Comparison of ENCODE assay signal across 20 mouse cellular contexts in genomic region chr19:29656620-29657019, GRCm38 (mm10). TPM values are rescaled to one million over a fixed set of nuclear protein-coding genes. Genes with fewer than 3 reads are reported as not detected.
DNase-seq lines count a peak whose midpoint lies in the region; TF ChIP-seq lines count a peak whose summit lies in the region.
"Had no signal": no experiment of that assay in that cellular context is flagged by ENCODE, and none has a peak within 500 bp of the region (broad histone marks: within the 10 kb centered on the region; RNA-seq: fewer than 3 reads in every experiment).

No protein-coding gene starts in this region.

- H3K4me3 ChIP-seq in ES-E14 (ENCODE audit: insufficient read depth in 1 of 2, low read depth in 1 of 2, low read length in 2 of 2, poor library complexity in 1 of 2, severe bottlenecking in 1 of 2) = peak overlapping the region in 1 of 2 experiments; percentile 0; a peak in 1 of 4 replicates
- H3K4me3 ChIP-seq: heart, adult 2 months; heart, embryonic 15.5 days; hindbrain, embryonic 10.5 days; intestine, embryonic 15.5 days had no signal

- H3K9me3 ChIP-seq in ES-E14 (ENCODE audit: control insufficient read depth, insufficient read depth, low read depth, low read length) = no peaks in the 10 kb centered on the region
- H3K9me3 ChIP-seq: heart, embryonic 15.5 days; hindbrain, embryonic 10.5 days; intestine, embryonic 15.5 days had no signal

- DNase-seq in 3134 (ENCODE audit: extremely low read depth, insufficient read length, low spot score) (peak; percentile 28), 3T3-L1 (ENCODE audit: low read depth, low spot score) (peak; percentile 69), ES-E14 (ENCODE audit: low read depth, low spot score) (no peak), R1 (ENCODE audit: low read depth, low spot score) (peak; percentile 69)
- DNase-seq in frontal cortex, postnatal 10 days (ENCODE audit: low spot score in 2 of 2) = no peak
- no peak for DNase-seq in adrenal gland, adult 8-10 months
- no peak for DNase-seq in testis, postnatal 14 days (ENCODE audit: low spot score)
- no peak for DNase-seq in right cerebral cortex, postnatal 4 days
- DNase-seq: adrenal gland, postnatal 14 days; cerebellum, adult 11-12 months; cerebellum, adult 9-10 months; cerebellum, postnatal 25 days; heart, adult 2 months; heart, postnatal 14 days had no signal

- in situ Hi-C loops in ES-E14 (cut with MboI; ENCODE audit: low sequenced_read_pairs in 2 of 2, unreplicated experiment in 2 of 2) = no loop called here

- peak overlapping the region; percentile 16; the same call in 1 of the 2 replicates for H3K27ac ChIP-seq in ES-E14 (ENCODE audit: insufficient read depth, low read depth, low read length, poor library complexity, severe bottlenecking)
- H3K27ac ChIP-seq: heart, adult 2 months; heart, embryonic 15.5 days; hindbrain, embryonic 10.5 days; hindbrain, embryonic 14.5 days; intestine, embryonic 15.5 days had no signal

- H3K4me1 ChIP-seq in ES-E14 (ENCODE audit: control insufficient read depth in 2 of 2, insufficient read depth in 2 of 2, low read length in 2 of 2, poor library complexity in 1 of 2) = peaks cover 4 to 31% of the 10 kb centered on the region in 2 experiments
- H3K4me1 ChIP-seq: intestine, embryonic 15.5 days had no signal

- H3K36me3 ChIP-seq in ES-E14 (ENCODE audit: control insufficient read depth, insufficient read depth, low read length, poor library complexity, severe bottlenecking) = no peaks in the 10 kb centered on the region
- H3K36me3 ChIP-seq: heart, embryonic 15.5 days; hindbrain, embryonic 10.5 days; intestine, embryonic 15.5 days had no signal

- H3K9ac ChIP-seq in ES-E14 (ENCODE audit: insufficient read depth, low read depth, low read length, poor library complexity, severe bottlenecking) = peak overlapping the region; percentile 2; the same call in 1 of the 2 replicates
- H3K9ac ChIP-seq: heart, embryonic 15.5 days; hindbrain, embryonic 14.5 days; intestine, embryonic 15.5 days had no signal

TF ChIP-seq in ES-E14, 5 proteins besides CTCF, POLR2A, EP300 and RAD21:
- TF ChIP-seq MAFK (IDR thresholded peaks at IDR 0.05; ENCODE audit: insufficient read depth, low read depth, low read length) (no peak), CHD2 (IDR thresholded peaks at IDR 0.05; ENCODE audit: low read depth, low read length) (no peak), ZC3H11A (IDR thresholded peaks at IDR 0.05; ENCODE audit: borderline replicate concordance, low read depth, low read length) (no peak), HCFC1 (IDR thresholded peaks at IDR 0.05; ENCODE audit: borderline replicate concordance, insufficient read depth, low read length) (no peak), ZNF384 (IDR thresholded peaks at IDR 0.05; ENCODE audit: low read depth, low read length) (no peak)

RNA-seq across cellular contexts. Expression of gene Ermp1, which starts 8.4 kb away (rescaled TPM):
- total RNA-seq in ES-E14 (2012; rRNA removed) = 80.2 and 104 TPM in 2 replicates
- total RNA-seq in adrenal gland, adult 8-10 months (2022) = 10 to 100 TPM; 50.7 to 68.4 (median 58.3) TPM

RNA-seq across cellular contexts. Expression of gene Mlana, which starts 41.0 kb away (rescaled TPM):
- 3.0 and 4.2 TPM in 2 replicates for total RNA-seq in ES-E14 (2012; rRNA removed)
- total RNA-seq in adrenal gland, adult 8-10 months (2022) = not detected
- total RNA-seq: adrenal gland, postnatal 14 days; CH12.LX; gastrocnemius, adult 8-10 months had no signal

Comparison
In these comparisons a context has a peak if more than half of its experiments do, and no peak if none do; other contexts are left out.
1. DNase-seq: peak in 3134 (single experiment), 3T3-L1 (single experiment) and R1 (single experiment); none in ES-E14 (single experiment), frontal cortex, postnatal 10 days (0 of 2), adrenal gland, adult 8-10 months (single experiment), testis, postnatal 14 days (single experiment) and right cerebral cortex, postnatal 4 days (single experiment).